Mouse (Mus musculus): ENCODE measurements at regions not wholly inside any gene's neighbourhood (a gene's known extent, or its start where the extent isn't known, plus 50 kb on each side); places are given as distances from the start of the nearest gene placed in this dataset.
A peak's percentile ranks its signal among the peaks of the same experiment; 100 is the strongest.

- Histone ChIP-seq H3K9me3 (replicated peaks; ENCODE audit: control insufficient read depth, low read length, poor library complexity, severe bottlenecking) (no peaks in the 10 kb centered on the region), H3K27ac (ENCODE audit: low read length) (no peak overlapping the region), H3K4me3 (ENCODE audit: low read depth, low read length) (no peak overlapping the region), H3K9ac (ENCODE audit: low read depth, low read length) (no peak overlapping the region), H3K27me3 (ENCODE audit: control insufficient read depth, insufficient read depth, low read depth, low read length) (no peaks in the 10 kb centered on the region), H3K36me3 (ENCODE audit: control insufficient read depth, insufficient read depth, low read length) (no peaks in the 10 kb centered on the region), H3K4me2 (ENCODE audit: low read length) (no peak overlapping the region), H3K4me1 (ENCODE audit: control insufficient read depth, insufficient read depth, low read length) (peaks cover 2% of the 10 kb centered on the region; the same call in 1 of the 2 replicates)
- 67% methylated on average over 1 of the region's 1 CpGs for WGBS
- ATAC-seq: no peak
Observed at GRCm38 (mm10) chr13:57212251-57212650, 316.5 kb upstream of the Trpc7 start.

GRCm38 (mm10) chr13:57191195-57191594 is 295.4 kb upstream of the Trpc7 start:
- Histone ChIP-seq H3K9ac (ENCODE audit: low read depth, low read length) (no peak overlapping the region), H3K36me3 (ENCODE audit: control insufficient read depth, insufficient read depth, low read length) (no peaks in the 10 kb centered on the region), H3K27ac (ENCODE audit: low read length) (no peak overlapping the region), H3K9me3 (replicated peaks; ENCODE audit: control insufficient read depth, low read length, poor library complexity, severe bottlenecking) (no peaks in the 10 kb centered on the region), H3K4me3 (ENCODE audit: low read depth, low read length) (no peak overlapping the region), H3K27me3 (ENCODE audit: control insufficient read depth, insufficient read depth, low read depth, low read length) (no peaks in the 10 kb centered on the region), H3K4me1 (ENCODE audit: control insufficient read depth, insufficient read depth, low read length) (no peaks in the 10 kb centered on the region), H3K4me2 (ENCODE audit: low read length) (no peak overlapping the region)
- no peak for ATAC-seq
- 43% methylated on average over 3 of the region's 3 CpGs for WGBS

GRCm38 (mm10) chr13:57189246-57189645 is 293.5 kb upstream of the Trpc7 start:
- no peak for ATAC-seq
- no peaks in the 10 kb centered on the region for H3K4me1 ChIP-seq (ENCODE audit: control insufficient read depth, insufficient read depth, low read length)
- 7% methylated on average over 3 of the region's 3 CpGs for WGBS

GRCm38 (mm10) chr13:57186168-57186567 is 290.4 kb upstream of the Trpc7 start:
- H3K4me1 ChIP-seq (ENCODE audit: control insufficient read depth, insufficient read depth, low read length): no peaks in the 10 kb centered on the region
- H3K27me3 ChIP-seq (ENCODE audit: control insufficient read depth, insufficient read depth, low read depth, low read length): no peaks in the 10 kb centered on the region
- no peak overlapping the region for H3K4me2 ChIP-seq (ENCODE audit: low read length)
- no peaks in the 10 kb centered on the region for H3K9me3 ChIP-seq (replicated peaks; ENCODE audit: control insufficient read depth, low read length, poor library complexity, severe bottlenecking)
- no peak overlapping the region for H3K27ac ChIP-seq (ENCODE audit: low read length)
- no peaks in the 10 kb centered on the region for H3K36me3 ChIP-seq (ENCODE audit: control insufficient read depth, insufficient read depth, low read length)
- 89% methylated on average over 2 of the region's 2 CpGs for WGBS
- no peak overlapping the region for H3K4me3 ChIP-seq (ENCODE audit: low read depth, low read length)
- no peak for ATAC-seq
- no peak overlapping the region for H3K9ac ChIP-seq (ENCODE audit: low read depth, low read length)

More at GRCm38 (mm10) chr13:57189246-57189645, 293.5 kb upstream of the Trpc7 start:
- Histone ChIP-seq H3K4me2 (ENCODE audit: low read length) (no peak overlapping the region), H3K9ac (ENCODE audit: low read depth, low read length) (no peak overlapping the region), H3K4me3 (ENCODE audit: low read depth, low read length) (no peak overlapping the region), H3K27ac (ENCODE audit: low read length) (no peak overlapping the region), H3K27me3 (ENCODE audit: control insufficient read depth, insufficient read depth, low read depth, low read length) (no peaks in the 10 kb centered on the region), H3K9me3 (replicated peaks; ENCODE audit: control insufficient read depth, low read length, poor library complexity, severe bottlenecking) (no peaks in the 10 kb centered on the region), H3K36me3 (ENCODE audit: control insufficient read depth, insufficient read depth, low read length) (no peaks in the 10 kb centered on the region)

GRCm38 (mm10) chr13:57170180-57170579 is 274.4 kb upstream of the Trpc7 start:
- no peaks in the 10 kb centered on the region for H3K9me3 ChIP-seq (replicated peaks; ENCODE audit: control insufficient read depth, low read length, poor library complexity, severe bottlenecking)
- ATAC-seq: no peak
- no peak overlapping the region for H3K4me2 ChIP-seq (ENCODE audit: low read length)
- no peak overlapping the region for H3K4me3 ChIP-seq (ENCODE audit: low read depth, low read length)
- H3K9ac ChIP-seq (ENCODE audit: low read depth, low read length): no peak overlapping the region
- 54% methylated on average over 3 of the region's 3 CpGs for WGBS
- no peaks in the 10 kb centered on the region for H3K27me3 ChIP-seq (ENCODE audit: control insufficient read depth, insufficient read depth, low read depth, low read length)
- no peaks in the 10 kb centered on the region for H3K4me1 ChIP-seq (ENCODE audit: control insufficient read depth, insufficient read depth, low read length)
- H3K27ac ChIP-seq (ENCODE audit: low read length): no peak overlapping the region
- H3K36me3 ChIP-seq (ENCODE audit: control insufficient read depth, insufficient read depth, low read length): no peaks in the 10 kb centered on the region

- Histone ChIP-seq H3K27ac (ENCODE audit: low read length) (no peak overlapping the region), H3K4me3 (ENCODE audit: low read depth, low read length) (no peak overlapping the region), H3K36me3 (ENCODE audit: control insufficient read depth, insufficient read depth, low read length) (no peaks in the 10 kb centered on the region), H3K27me3 (ENCODE audit: control insufficient read depth, insufficient read depth, low read depth, low read length) (no peaks in the 10 kb centered on the region), H3K9ac (ENCODE audit: low read depth, low read length) (no peak overlapping the region), H3K4me2 (ENCODE audit: low read length) (no peak overlapping the region), H3K9me3 (replicated peaks; ENCODE audit: control insufficient read depth, low read length, poor library complexity, severe bottlenecking) (no peaks in the 10 kb centered on the region), H3K4me1 (ENCODE audit: control insufficient read depth, insufficient read depth, low read length) (no peaks in the 10 kb centered on the region)
- 88% methylated on average over 2 of the region's 2 CpGs for WGBS
- ATAC-seq: no peak
Observed at GRCm38 (mm10) chr13:57169621-57170020, 273.8 kb upstream of the Trpc7 start.

- Histone ChIP-seq H3K27me3 (ENCODE audit: control insufficient read depth, insufficient read depth, low read depth, low read length) (no peaks in the 10 kb centered on the region), H3K9me3 (replicated peaks; ENCODE audit: control insufficient read depth, low read length, poor library complexity, severe bottlenecking) (no peaks in the 10 kb centered on the region), H3K4me2 (ENCODE audit: low read length) (no peak overlapping the region), H3K4me3 (ENCODE audit: low read depth, low read length) (no peak overlapping the region), H3K36me3 (ENCODE audit: control insufficient read depth, insufficient read depth, low read length) (no peaks in the 10 kb centered on the region), H3K4me1 (ENCODE audit: control insufficient read depth, insufficient read depth, low read length) (no peaks in the 10 kb centered on the region), H3K9ac (ENCODE audit: low read depth, low read length) (no peak overlapping the region), H3K27ac (ENCODE audit: low read length) (no peak overlapping the region)
- 86% methylated on average over 2 of the region's 2 CpGs for WGBS
- ATAC-seq: no peak
Observed at GRCm38 (mm10) chr13:57165367-57165766, 269.6 kb upstream of the Trpc7 start.

- Histone ChIP-seq H3K4me2 (ENCODE audit: low read length) (no peak overlapping the region), H3K4me1 (ENCODE audit: control insufficient read depth, insufficient read depth, low read length) (peaks cover 6% of the 10 kb centered on the region; the same call in 1 of the 2 replicates), H3K27ac (ENCODE audit: low read length) (0 out of 2 replicates have a peak overlapping the region, but pooled peaks have one; percentile 3), H3K4me3 (ENCODE audit: low read depth, low read length) (no peak overlapping the region), H3K36me3 (ENCODE audit: control insufficient read depth, insufficient read depth, low read length) (no peaks in the 10 kb centered on the region), H3K27me3 (ENCODE audit: control insufficient read depth, insufficient read depth, low read depth, low read length) (no peaks in the 10 kb centered on the region), H3K9ac (ENCODE audit: low read depth, low read length) (no peak overlapping the region), H3K9me3 (replicated peaks; ENCODE audit: control insufficient read depth, low read length, poor library complexity, severe bottlenecking) (no peaks in the 10 kb centered on the region)
- WGBS: 49% methylated on average over 5 of the region's 5 CpGs
- ATAC-seq: no peak
Observed at GRCm38 (mm10) chr13:57152787-57153186, 257.0 kb upstream of the Trpc7 start.

GRCm38 (mm10) chr13:57147623-57148022 is 251.8 kb upstream of the Trpc7 start:
- no peak overlapping the region for H3K4me2 ChIP-seq (ENCODE audit: low read length)
- H3K4me1 ChIP-seq (ENCODE audit: control insufficient read depth, insufficient read depth, low read length): peaks cover 12% of the 10 kb centered on the region
- ATAC-seq: no peak
- no peaks in the 10 kb centered on the region for H3K27me3 ChIP-seq (ENCODE audit: control insufficient read depth, insufficient read depth, low read depth, low read length)
- H3K36me3 ChIP-seq (ENCODE audit: control insufficient read depth, insufficient read depth, low read length): no peaks in the 10 kb centered on the region
- no peak overlapping the region for H3K4me3 ChIP-seq (ENCODE audit: low read depth, low read length)
- 82% methylated on average over 2 of the region's 2 CpGs for WGBS
- no peaks in the 10 kb centered on the region for H3K9me3 ChIP-seq (replicated peaks; ENCODE audit: control insufficient read depth, low read length, poor library complexity, severe bottlenecking)
- no peak overlapping the region for H3K27ac ChIP-seq (ENCODE audit: low read length)
- H3K9ac ChIP-seq (ENCODE audit: low read depth, low read length): no peak overlapping the region
